Mouse (Mus musculus) G1E (cell line): Measurements from ENCODE around the gene Psmc1. TPM values are rescaled to one million over a fixed set of nuclear protein-coding genes. Genes with fewer than 3 reads are reported as not detected.

Source experiments
- ATAC-seq: 2 replicates; pipeline ENCODE4 v1.8.0; 2016; ENCODE audit warnings: mild to moderate bottlenecking; ENCODE audit not compliant: insufficient number of reproducible peaks, poor library complexity, low FRiP score, severe bottlenecking; ENCODE audit errors: extremely low read depth
- DNase-seq: peaks from one replicate; pipeline ENCODE4 v3.0.0; 2012; ENCODE audit warnings: low spot score
- H3K27me3 ChIP-seq: 2 replicates; pipeline ENCODE4 v1.6.1; 2012; ENCODE audit warnings: mild to moderate bottlenecking, low read length, inconsistent platforms; ENCODE audit not compliant: insufficient read depth
- H3K36me3 ChIP-seq: replicated peaks from 2 replicates; pipeline ENCODE3; 2012; ENCODE audit warnings: mild to moderate bottlenecking, inconsistent platforms
- H3K4me1 ChIP-seq: 2 replicates; pipeline ENCODE4 v1.6.1; 2012; ENCODE audit warnings: low read depth, low read length, inconsistent platforms, mixed read lengths; ENCODE audit not compliant: insufficient read depth
- H3K4me3 ChIP-seq: 2 replicates; pipeline ENCODE4 v1.5.1; 2012; ENCODE audit warnings: low read depth, mild to moderate bottlenecking, inconsistent platforms, low read length, moderate library complexity, mixed read lengths
- H3K9me3 ChIP-seq: replicated peaks from 2 replicates; pipeline ENCODE4 v1.6.1; 2012; ENCODE audit warnings: inconsistent platforms
- CTCF ChIP-seq: IDR thresholded peaks from 2 replicates; pipeline ENCODE4 v1.5.1; 2012; ENCODE audit warnings: low read depth, low read length, inconsistent platforms, mixed read lengths
- GATA1 ChIP-seq: IDR thresholded peaks from 2 replicates; pipeline ENCODE4 v1.6.1; 2012; ENCODE audit warnings: borderline replicate concordance, low read length, inconsistent platforms, mixed read lengths
- GATA2 ChIP-seq: IDR thresholded peaks from 2 replicates; pipeline ENCODE4 v1.6.1; 2012; ENCODE audit warnings: low read depth, low read length, inconsistent platforms, borderline replicate concordance
- POLR2AphosphoS5 ChIP-seq: IDR thresholded peaks from 2 replicates; pipeline ENCODE4 v1.6.1; 2012; ENCODE audit warnings: low read depth, low read length, inconsistent platforms; ENCODE audit not compliant: insufficient replicate concordance
- TAL1 ChIP-seq: conservative IDR thresholded peaks from 2 replicates; pipeline ENCODE4 v1.6.1; 2012; ENCODE audit warnings: low read depth, low read length, inconsistent platforms, mixed read lengths
- polyA plus RNA-seq: library from polyadenylated mRNA; stranded (reverse); fragments of >175 nt; gene quantifications from 2 replicates; pipeline ENCODE4 v1.2.3, GENCODE M21; 2012
- total RNA-seq, 2 experiments: library from RNA; stranded (forward) in 1 of 2; stranded (reverse) in 1 of 2; fragments of 200-1000 nt in 1 of 2; fragments of >200 nt in 1 of 2; fragmentation: Nextera tagmentation in 1 of 2; gene quantifications; 2 replicates each; pipeline ENCODE4 v1.2.3; 2014 to 2017

Psmc1 gene
- total and polyA plus RNA-seq, 3 experiments: 65.1 to 293 (median 162) TPM

DNA sequence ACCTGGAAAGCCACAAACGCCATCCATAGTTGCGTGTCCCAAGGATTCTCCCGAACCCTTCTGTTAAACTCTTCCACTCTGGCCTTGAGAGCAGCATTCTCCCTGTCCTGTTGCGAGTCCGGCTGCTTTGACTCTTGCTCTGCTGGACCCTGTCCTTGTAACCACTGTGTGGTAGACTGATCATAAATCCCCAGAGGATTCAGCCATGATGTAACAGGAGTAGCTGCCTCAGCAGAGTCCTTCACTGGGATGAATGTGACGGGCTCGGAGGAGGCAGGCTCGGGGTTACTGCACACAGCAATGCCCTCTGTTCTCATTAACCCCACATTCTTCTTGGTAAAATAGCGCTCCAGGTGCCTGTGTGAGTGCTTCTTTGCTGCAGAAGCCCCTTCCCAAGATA lies 33.8 kb downstream of the Psmc1 start:
- peaks cover 97% of the 10 kb centered on the region for H3K36me3 ChIP-seq
- no peaks in the 10 kb centered on the region; the same call in 1 of the 2 replicates for H3K4me1 ChIP-seq
- TF ChIP-seq GATA1: no peak
- no peak for TF ChIP-seq TAL1
- TF ChIP-seq CTCF: no peak
- no peak for TF ChIP-seq GATA2
- TF ChIP-seq POLR2AphosphoS5: no peak
- no peak overlapping the region for H3K4me3 ChIP-seq
- no peaks in the 10 kb centered on the region for H3K9me3 ChIP-seq
- ATAC-seq (no peak), DNase-seq (no peak)
- no peaks in the 10 kb centered on the region for H3K27me3 ChIP-seq

DNA sequence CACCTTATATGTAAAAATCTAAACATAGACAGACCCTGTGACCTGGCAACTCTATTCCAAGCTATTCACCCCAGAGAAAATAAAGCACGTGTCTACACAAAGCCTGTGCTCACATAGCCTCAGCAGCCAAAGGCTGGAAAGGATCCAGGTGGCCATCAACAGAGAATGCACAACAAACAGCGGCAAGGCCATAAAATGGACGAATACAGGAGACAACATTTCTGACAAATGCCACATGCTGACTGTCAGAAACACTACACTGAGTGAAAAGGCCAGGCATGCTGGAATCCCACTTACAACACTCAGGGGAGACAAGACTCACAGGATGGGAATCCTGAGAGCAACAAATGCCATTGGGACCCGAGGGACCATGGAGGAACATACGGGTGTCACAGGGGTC lies 34.3 kb downstream of the Psmc1 start:
- H3K4me3 ChIP-seq: no peak overlapping the region
- peaks cover 97% of the 10 kb centered on the region for H3K36me3 ChIP-seq
- H3K27me3 ChIP-seq: no peaks in the 10 kb centered on the region
- no peak for TF ChIP-seq POLR2AphosphoS5
- no peak for TF ChIP-seq GATA1
- TF ChIP-seq TAL1: no peak
- no peaks in the 10 kb centered on the region; the same call in 1 of the 2 replicates for H3K4me1 ChIP-seq
- DNase-seq (no peak), ATAC-seq (no peak)
- no peaks in the 10 kb centered on the region for H3K9me3 ChIP-seq

GRCm38 (mm10) chr12:100152466-100152865 lies 42.5 kb downstream of the Psmc1 start:
- TF ChIP-seq CTCF (no peak), POLR2AphosphoS5 (no peak), GATA2 (no peak), GATA1 (no peak), TAL1 (no peak)
- peaks cover 94% of the 10 kb centered on the region for H3K36me3 ChIP-seq

DNA sequence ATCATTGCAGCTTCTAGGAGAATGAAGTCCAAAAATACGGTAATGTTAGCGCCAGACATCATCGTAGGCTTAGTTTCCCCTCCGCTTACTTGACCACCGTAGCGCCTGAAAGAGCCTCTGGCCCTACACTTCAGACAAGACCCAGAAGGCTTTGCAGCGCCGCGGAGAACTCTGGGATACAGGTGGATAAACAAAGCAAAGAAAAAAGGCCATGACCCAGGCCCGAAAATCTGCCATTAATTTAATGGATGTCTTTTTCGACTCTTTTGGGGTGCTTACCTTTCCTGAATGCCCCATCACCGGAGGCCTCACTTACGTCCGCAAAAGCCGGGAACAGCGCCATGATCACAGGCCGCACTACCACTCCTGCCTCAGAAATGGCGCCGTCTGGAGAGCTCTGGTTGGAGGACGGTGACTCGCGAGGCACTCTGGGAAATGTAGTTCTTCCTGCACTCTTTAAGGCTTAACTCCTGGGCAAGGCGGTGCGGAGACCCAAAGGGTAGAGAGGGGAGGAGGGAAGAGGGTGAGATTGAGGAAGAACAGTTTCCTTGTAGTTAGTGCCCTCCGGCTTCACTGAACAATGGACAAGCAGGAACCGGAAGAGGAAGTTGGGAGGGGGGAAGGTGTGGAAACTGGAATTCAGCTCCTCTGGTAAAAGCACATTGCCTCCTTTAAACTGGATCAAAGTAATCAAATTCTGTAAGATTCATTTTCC lies 49.5 kb downstream of the Psmc1 start, which contains the start of gene Nrde2:
Gene Nrde2, minus strand, starts transcription at position 393 of the 715 bp plus-strand sequence.
- DNase-seq (peak; percentile 94), ATAC-seq (peak; percentile 98)
- H3K27me3 ChIP-seq: no peaks in the 10 kb centered on the region
- peaks cover 33% of the 10 kb centered on the region for H3K36me3 ChIP-seq
- H3K4me1 ChIP-seq: peaks cover 20% of the 10 kb centered on the region
- TF ChIP-seq GATA1 (no peak), GATA2 (no peak)
- H3K4me3 ChIP-seq: peak within 1 kb of the TSS; percentile 71
- H3K9me3 ChIP-seq: no peaks in the 10 kb centered on the region

More at GRCm38 (mm10) chr12:100152466-100152865, 42.5 kb downstream of the Psmc1 start:
- no peak overlapping the region for H3K4me3 ChIP-seq
- ATAC-seq: no peak
- no peaks in the 10 kb centered on the region for H3K9me3 ChIP-seq
- H3K4me1 ChIP-seq: peaks cover 2% of the 10 kb centered on the region; the same call in 1 of the 2 replicates
- DNase-seq: no peak
- no peaks in the 10 kb centered on the region for H3K27me3 ChIP-seq

GRCm38 (mm10) chr12:100164991-100165500 lies 55.1 kb downstream of the Psmc1 start:
- no peak for DNase-seq
- no peak for TF ChIP-seq GATA1
- TF ChIP-seq CTCF: no peak
- no peak for TF ChIP-seq POLR2AphosphoS5
- TF ChIP-seq TAL1: no peak
- no peak for TF ChIP-seq GATA2
- Histone ChIP-seq H3K4me3 (no peak overlapping the region), H3K36me3 (no peaks in the 10 kb centered on the region), H3K27me3 (peaks cover 24% of the 10 kb centered on the region), H3K4me1 (peaks cover 15% of the 10 kb centered on the region), H3K9me3 (no peaks in the 10 kb centered on the region)
- no peak for ATAC-seq

DNA sequence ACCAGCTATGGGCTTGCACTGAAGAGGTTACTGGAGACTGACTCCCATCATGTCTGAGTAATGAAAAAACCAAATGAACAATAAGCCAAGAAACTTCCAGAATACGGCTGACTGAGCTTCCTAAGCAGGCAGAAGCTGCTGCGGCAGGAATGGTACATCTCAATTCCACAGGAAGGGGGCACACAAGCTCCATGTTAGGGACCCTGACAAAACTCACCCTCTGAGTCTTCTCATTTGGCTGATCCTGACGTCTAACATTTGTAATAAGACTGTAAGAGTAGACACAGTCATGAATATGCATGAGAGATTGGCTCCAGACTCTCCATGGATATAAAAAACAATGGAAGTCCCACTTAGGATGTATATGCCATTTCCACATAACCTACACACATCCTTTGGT lies 56.2 kb downstream of the Psmc1 start:
- H3K9me3 ChIP-seq: no peaks in the 10 kb centered on the region
- peaks cover 24% of the 10 kb centered on the region for H3K27me3 ChIP-seq
- no peak overlapping the region for H3K4me3 ChIP-seq
- DNase-seq (peak; percentile 40), ATAC-seq (peak; percentile 32; the same call in 1 of the 2 replicates)
- TF ChIP-seq CTCF (0 out of 2 replicates have a peak, but pooled peaks have one; percentile 3), POLR2AphosphoS5 (no peak), GATA1 (no peak), TAL1 (no peak), GATA2 (no peak)
- H3K4me1 ChIP-seq: peaks cover 15% of the 10 kb centered on the region
- no peaks in the 10 kb centered on the region for H3K36me3 ChIP-seq

DNA sequence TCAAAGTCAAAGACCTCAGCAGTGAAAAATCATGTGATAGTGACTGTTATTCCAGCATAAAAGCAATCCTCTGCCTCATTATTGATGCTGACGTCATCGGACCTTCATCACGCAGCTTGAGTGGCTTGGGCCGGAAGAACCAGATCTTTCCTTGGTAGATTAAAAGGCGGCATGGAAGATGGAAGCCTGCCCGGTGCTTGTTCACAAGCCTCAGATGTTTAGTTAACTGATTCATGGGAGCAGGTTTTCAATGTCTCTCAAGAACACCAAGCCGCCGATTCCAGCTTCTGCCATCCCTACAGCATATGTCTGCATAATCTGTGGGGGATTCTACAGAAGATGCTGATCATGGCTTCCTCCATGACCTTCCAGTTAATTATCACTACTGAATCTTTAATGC lies 57.0 kb downstream of the Psmc1 start:
- H3K27me3 ChIP-seq: peaks cover 24% of the 10 kb centered on the region
- peaks cover 15% of the 10 kb centered on the region for H3K4me1 ChIP-seq
- H3K36me3 ChIP-seq: no peaks in the 10 kb centered on the region
- no peak overlapping the region for H3K4me3 ChIP-seq
- ATAC-seq (no peak), DNase-seq (no peak)
- no peak for TF ChIP-seq TAL1
- TF ChIP-seq CTCF: no peak
- no peak for TF ChIP-seq POLR2AphosphoS5
- no peak for TF ChIP-seq GATA1
- TF ChIP-seq GATA2: no peak
- H3K9me3 ChIP-seq: no peaks in the 10 kb centered on the region
